Mouse (Mus musculus) spleen, adult 2 months (tissue): ENCODE data around the gene Sdhc.

Experiments
- CTCF ChIP-seq: fragments of 200-500 bp; IDR thresholded peaks from 2 replicates; pipeline ENCODE4 v1.5.1; 2011; ENCODE audit warnings: mild to moderate bottlenecking, inconsistent platforms; ENCODE audit not compliant: insufficient read depth, insufficient read length, insufficient replicate concordance; ENCODE audit errors: extremely low read depth
- POLR2A ChIP-seq: fragments of 200-500 bp; IDR thresholded peaks from 2 replicates; pipeline ENCODE4 v1.6.1; 2011; ENCODE audit warnings: low read depth, low read length, inconsistent platforms

GRCm38 (mm10) chr1:171189046-171189445, 38.6 kb upstream of the Sdhc start:
- TF ChIP-seq POLR2A (no peak), CTCF (no peak)
